Mouse (Mus musculus): ENCODE results near the gene Cds1.

Gene Cds1

DNA sequence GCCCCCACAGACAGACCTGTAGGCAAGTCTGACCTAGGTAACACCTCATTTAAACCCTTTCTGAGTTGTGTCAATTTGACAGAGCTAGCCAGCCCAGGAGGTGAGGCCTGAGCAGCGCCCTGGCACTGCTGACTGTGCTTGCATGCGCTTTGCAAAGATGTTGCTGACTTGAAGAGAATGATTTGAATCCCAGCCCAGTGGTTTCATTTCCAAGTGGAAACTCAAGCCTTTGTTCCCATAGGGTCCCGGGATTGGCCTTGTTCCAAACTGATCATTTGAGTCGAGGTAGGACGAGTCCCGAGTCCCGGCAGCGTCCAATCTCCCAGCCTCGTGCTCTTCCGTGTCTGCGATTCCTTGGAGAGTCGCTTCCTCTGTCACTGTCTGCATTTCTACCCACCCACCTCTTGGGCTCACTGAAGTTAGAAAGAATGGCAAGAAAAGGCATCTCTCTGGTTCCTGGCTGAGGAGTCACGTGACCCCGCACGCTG is 14.5 kb downstream of the Cds1 start:
- no peak for DNase-seq

GRCm38 (mm10) chr5:101780918-101781317 is 16.0 kb downstream of the Cds1 start:
- no peak for DNase-seq

GRCm38 (mm10) chr5:101784328-101784727 is 19.4 kb downstream of the Cds1 start:
- no peak for DNase-seq

- DNase-seq, result no peak
Observed at GRCm38 (mm10) chr5:101784787-101785186, 19.9 kb downstream of the Cds1 start.

- DNase-seq, result no peak
Observed at GRCm38 (mm10) chr5:101785921-101786614, 21.1 kb downstream of the Cds1 start.

DNA sequence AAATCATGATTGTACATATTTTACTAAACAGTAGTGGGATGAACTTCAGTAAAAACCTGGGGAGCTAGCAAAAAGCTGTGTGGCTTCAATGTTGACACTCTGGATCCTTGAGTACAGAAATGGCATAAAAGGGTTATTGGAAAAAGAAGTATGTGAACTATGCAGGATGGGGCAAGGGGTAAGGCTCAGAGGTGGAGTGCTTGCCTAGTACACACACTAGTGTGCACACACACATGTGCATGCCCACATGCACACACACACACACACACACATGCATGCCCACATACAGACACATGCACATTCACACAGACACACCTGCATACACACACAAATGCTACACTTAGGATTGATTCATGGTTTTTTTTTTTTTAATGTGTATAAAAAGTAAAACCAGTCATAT is 24.8 kb downstream of the Cds1 start:
- no peak for DNase-seq

DNA sequence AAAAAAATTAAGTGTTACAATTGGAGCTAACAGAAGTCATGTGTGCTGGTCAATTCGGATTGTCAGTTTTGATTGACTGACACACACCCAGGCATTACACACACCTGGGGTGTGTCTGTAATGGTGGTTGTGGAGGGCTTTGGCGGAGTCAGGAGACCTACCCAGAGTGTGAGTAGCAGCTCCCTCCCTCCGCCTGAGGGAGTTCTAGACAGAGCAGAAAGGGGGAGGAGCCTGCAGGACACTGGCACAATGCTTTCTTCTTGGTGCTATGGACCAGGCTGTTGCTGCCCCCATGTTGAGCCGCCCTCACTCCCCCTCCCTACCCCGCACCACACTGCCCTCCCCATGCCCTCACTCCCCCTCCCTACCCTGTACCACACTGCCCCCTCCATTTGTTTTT is 25.6 kb downstream of the Cds1 start:
- no peak for DNase-seq

DNA sequence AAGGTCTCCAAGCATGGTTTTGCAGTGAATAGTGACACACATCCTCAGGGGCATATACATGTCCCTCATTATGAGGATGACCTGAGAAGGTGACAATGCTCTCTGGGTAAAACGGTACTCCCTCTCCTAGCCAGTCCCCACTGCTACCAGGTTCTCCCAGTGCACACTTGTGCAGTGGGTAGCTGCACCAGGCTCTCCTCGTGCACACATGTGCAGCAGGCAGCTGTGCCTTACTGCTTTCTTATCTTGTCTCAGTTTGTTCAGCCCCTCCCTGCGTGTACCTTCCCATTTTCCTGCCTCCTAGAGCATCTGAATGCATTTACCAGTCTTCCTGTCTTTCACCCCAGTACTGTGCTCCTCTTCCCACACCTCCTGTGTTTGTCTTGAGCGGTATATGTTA is 27.7 kb downstream of the Cds1 start:
- no peak for DNase-seq

DNA sequence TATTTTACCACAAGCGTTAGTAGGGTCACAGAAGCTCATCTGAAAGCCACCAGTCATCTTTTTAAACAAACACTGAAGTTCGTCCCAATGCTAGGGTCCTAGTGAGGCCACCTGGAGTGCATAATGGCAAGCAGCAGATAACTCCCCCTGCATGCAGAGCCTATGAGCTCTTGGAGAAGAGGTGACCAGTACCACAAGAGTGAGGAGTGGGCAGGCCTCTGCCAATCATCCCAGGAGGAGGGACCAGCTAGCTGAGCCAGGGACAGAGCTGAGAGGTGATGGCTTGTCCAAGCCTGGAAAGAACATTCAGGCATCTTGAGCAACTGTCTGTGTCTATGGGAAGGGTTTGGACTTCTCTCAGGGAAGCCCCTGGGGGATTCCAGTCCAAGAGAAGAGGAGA is 37.0 kb downstream of the Cds1 start:
- no peak for DNase-seq

DNA sequence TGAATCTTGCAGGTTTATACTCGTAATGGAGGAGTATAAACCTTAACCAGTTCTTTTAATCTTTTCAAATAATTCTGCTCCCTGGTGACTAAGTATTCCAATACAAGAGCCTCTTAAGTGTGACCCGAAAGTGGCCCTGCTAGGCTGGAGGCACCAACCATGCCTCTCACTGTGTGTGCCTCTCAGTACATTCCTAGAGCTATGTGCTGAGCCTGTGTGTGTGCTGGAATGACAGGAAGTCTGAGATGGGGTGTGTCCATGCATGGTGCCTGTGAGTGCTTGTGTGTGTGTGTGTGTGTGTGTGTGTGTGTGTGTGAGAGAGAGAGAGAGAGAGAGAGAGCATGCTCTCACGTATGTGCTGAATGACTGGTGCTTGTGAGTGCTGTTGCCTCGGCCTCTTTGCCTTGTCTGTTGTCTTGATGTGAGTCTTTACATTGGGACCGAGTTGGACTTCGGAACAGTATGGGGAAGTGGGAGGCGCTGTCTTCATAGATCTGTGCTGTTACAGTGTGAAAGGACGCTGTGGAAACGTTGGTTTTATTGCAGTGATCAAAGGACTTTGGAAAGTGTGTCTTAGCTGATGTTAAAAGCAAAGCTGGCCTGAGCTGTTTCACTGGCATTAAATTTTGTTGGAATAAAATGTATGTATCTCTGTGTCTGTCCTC is 37.6 kb downstream of the Cds1 start:
- DNase-seq, result no peak

- DNase-seq, result peak; percentile 32
Observed at GRCm38 (mm10) chr5:101811296-101812169, 46.6 kb downstream of the Cds1 start.

- DNase-seq, result no peak
Observed at GRCm38 (mm10) chr5:101816822-101817221, 51.9 kb downstream of the Cds1 start.

GRCm38 (mm10) chr5:101819216-101819615 is 54.3 kb downstream of the Cds1 start:
- DNase-seq, result no peak

- DNase-seq, result no peak
Observed at GRCm38 (mm10) chr5:101819844-101820243, 54.9 kb downstream of the Cds1 start.

DNA sequence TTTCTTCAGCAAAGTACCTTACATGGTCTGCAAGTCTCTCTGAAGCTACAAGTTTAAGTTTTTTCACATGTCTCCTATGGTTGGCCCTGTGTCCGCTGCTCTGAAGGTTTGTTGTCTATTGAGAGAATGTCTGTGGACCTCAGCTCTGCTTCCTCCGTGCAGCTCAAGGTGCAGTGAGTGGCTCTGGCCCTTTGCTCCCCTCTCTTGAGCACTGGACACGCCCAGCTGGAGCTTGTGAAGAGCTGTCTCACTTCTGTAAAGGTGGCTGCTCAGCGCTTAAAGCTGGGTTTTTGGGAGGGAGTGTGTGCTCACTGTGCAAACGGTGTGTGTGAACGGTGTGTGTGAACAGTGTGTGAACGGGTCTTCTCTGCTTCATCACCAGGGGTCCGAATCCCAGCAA is 56.1 kb downstream of the Cds1 start:
- no peak for DNase-seq

- no peak for DNase-seq
Observed at GRCm38 (mm10) chr5:101821491-101822310, 56.8 kb downstream of the Cds1 start.

GRCm38 (mm10) chr5:101822311-101822670 is 57.4 kb downstream of the Cds1 start:
- no peak for DNase-seq

- DNase-seq, result no peak
Observed at GRCm38 (mm10) chr5:101825111-101825911, 60.4 kb downstream of the Cds1 start.

DNA sequence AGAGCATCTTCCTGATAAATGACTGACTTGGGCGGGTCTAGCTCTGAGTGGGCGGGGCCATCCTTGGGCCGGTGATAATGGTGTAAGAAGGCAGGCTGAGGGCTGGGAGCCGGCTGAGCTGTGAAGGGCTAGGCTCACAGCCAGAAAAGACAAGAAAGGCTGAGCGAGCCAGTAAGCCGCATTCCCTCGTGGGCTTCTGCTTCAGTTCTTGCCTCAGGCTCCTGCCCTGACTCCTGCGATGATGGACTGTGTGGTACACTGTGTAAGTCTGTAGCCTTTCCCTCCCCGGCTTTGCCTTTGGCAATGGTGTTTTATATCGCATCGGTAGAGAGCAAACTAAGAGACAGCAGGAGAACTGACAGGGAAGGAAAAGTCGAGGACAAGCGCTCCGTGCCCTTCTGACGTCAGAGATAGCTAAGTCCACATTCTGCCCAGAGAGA is 61.6 kb downstream of the Cds1 start:
- peak; percentile 29 for DNase-seq

- DNase-seq, result no peak
Observed at GRCm38 (mm10) chr5:101827477-101827876, 62.5 kb downstream of the Cds1 start.

- DNase-seq, result no peak
Observed at GRCm38 (mm10) chr5:101828932-101829331, 64.0 kb downstream of the Cds1 start.

DNA sequence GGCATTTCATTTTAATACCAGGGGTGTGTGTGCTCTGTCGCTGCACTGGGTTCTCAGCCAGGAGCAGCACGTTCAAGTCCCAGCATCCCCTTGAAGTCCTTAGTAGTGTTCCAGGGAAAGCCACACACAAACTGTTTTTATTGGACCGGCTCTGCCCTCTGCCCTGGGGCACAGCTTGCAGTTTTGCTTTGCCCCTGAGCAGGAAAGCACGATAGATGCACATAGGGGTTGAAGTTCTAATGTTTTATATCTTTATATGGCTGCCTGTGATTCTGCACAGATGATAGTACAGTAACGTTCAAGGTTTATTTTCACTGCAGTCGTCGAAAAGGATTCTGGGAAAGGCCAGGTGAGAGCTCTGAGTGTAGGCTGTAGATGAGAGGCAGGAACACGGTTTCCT is 65.2 kb downstream of the Cds1 start:
- DNase-seq, result no peak
